Mouse (Mus musculus) heart, embryonic 10.5 days (tissue): Measurements from ENCODE around the gene Eef2k. TPM values are rescaled to one million over a fixed set of nuclear protein-coding genes. Genes with fewer than 3 reads are reported as not detected.

ENCODE experiments used
- DNase-seq: peaks from one replicate; pipeline ENCODE4 v3.0.0-alpha.2; 2017; ENCODE audit warnings: low spot score
- H3K27ac ChIP-seq: fragments of 300-500 bp; sonication (generic); 2 replicates; pipeline ENCODE4 v1.5.1; 2016; ENCODE audit warnings: mild to moderate bottlenecking
- H3K27me3 ChIP-seq: fragments of 300-500 bp; sonication (generic); 2 replicates; pipeline ENCODE4 v1.6.1; 2016; ENCODE audit warnings: mild to moderate bottlenecking; ENCODE audit not compliant: poor library complexity, insufficient read depth, severe bottlenecking
- H3K36me3 ChIP-seq: fragments of 300-500 bp; sonication (generic); 2 replicates; pipeline ENCODE4 v1.6.1; 2016; ENCODE audit warnings: mild to moderate bottlenecking, moderate library complexity
- H3K4me1 ChIP-seq: fragments of 300-500 bp; sonication (generic); 2 replicates; pipeline ENCODE4 v1.6.1; 2016; ENCODE audit warnings: mild to moderate bottlenecking
- H3K4me3 ChIP-seq: fragments of 300-500 bp; sonication (generic); 2 replicates; pipeline ENCODE4 v1.5.1; 2016; ENCODE audit warnings: mild to moderate bottlenecking, moderate library complexity
- H3K9me3 ChIP-seq: fragments of 300-500 bp; sonication (generic); 2 replicates; pipeline ENCODE4 v1.6.1; 2016; ENCODE audit warnings: mild to moderate bottlenecking, moderate library complexity
- WGBS: fragments of 180-500 bp; shearing (Covaris S2); methylation state at CpG from one replicate; pipeline ENCODE4 v1.1.7; 2016; 5-methylcytosine and 5-hydroxymethylcytosine counted together
- polyA plus RNA-seq: library from polyadenylated mRNA; unstranded; fragments of >200 nt; fragmentation: Nextera tagmentation; extraction: Ambion mirVana; gene quantifications from 2 replicates; pipeline ENCODE4 v1.2.1, GENCODE M21; 2016

The Eef2k gene
- polyA plus RNA-seq, 1 experiment from 2014 or later, result 17.3 TPM

GRCm38 (mm10) chr7:120859854-120860253 is 17.2 kb downstream of the Eef2k start:
- peak overlapping the region; percentile 78; the same call in 1 of the 2 replicates for H3K27ac ChIP-seq
- DNase-seq, result no peak
- H3K4me3 ChIP-seq, result no peak overlapping the region
- peaks cover 57% of the 10 kb centered on the region for H3K4me1 ChIP-seq
- H3K27me3 ChIP-seq, result no peaks in the 10 kb centered on the region
- no peaks in the 10 kb centered on the region for H3K9me3 ChIP-seq
- 0 out of 2 replicates have a peak, but pooled peaks cover 3% of the 10 kb centered on the region for H3K36me3 ChIP-seq
- 90% methylated on average over 11 of the region's 11 CpGs for WGBS

DNA sequence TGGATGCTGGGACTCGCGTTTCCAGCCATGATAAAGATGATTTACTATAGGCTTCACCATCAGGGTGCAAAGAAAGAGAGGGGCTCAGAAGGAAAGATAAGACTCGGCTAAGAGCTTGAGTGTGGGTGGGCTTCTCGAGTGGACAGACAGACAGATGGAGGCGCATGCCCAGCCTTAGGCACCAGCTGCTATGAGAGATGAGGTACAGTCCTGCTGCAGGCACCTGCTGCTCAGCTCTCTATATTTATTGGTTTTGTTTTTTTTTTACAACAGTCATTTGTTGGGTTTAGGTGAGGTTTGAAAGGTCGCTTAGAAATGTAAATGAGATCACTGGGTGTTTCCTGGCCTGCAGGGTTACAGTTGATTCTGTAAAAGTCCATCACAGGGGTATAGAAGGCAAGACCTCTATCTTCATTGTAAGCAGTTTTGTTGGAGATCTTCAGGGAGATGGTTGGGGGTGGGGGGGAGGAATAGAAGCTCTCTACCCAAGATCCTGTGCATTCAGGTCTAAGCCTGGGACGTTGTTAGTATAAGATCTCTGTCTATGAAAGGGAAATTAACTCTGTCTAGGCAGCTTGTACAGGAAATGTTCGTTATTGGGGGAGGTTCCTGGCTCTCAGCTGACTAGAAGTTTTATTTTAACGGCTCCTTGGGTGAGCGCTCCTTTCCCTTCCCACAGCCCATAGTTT is 18.3 kb downstream of the Eef2k start:
- no peak for DNase-seq
- Histone ChIP-seq H3K4me1 (peaks cover 63% of the 10 kb centered on the region), H3K9me3 (no peaks in the 10 kb centered on the region), H3K27me3 (no peaks in the 10 kb centered on the region), H3K36me3 (0 out of 2 replicates have a peak, but pooled peaks cover 3% of the 10 kb centered on the region), H3K4me3 (no peak overlapping the region), H3K27ac (peak overlapping the region; percentile 78)
- 44% methylated on average over 10 of the region's 10 CpGs for WGBS

DNA sequence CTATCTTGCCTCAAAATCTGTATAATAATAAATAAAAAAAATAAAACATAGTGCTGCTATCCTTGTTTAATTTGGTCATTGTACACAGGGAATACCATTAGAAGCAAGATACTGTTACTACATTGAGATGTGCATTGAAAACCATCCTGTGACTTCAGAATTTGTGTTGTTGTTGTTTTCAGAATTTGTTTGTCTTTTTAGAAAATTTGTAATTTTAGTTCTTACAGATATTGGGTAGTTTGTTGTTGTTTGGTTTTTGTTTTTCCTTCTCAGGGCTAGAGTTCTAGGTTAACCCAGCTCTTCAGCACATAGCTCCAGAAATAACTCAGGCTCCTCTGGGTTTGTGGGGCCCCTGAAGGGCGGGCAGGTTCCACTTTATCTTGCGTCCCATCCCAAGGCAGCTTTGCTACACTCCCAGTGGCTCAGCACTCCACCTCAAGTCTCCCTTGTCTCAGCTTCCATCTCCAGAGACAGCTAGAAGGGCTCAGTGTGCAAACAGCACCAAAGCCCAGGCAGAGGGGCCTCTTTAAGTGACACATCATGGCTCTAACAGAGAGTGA is 18.9 kb downstream of the Eef2k start:
- H3K27me3 ChIP-seq, result no peaks in the 10 kb centered on the region
- H3K9me3 ChIP-seq, result no peaks in the 10 kb centered on the region
- peaks cover 69% of the 10 kb centered on the region for H3K4me1 ChIP-seq
- no peak overlapping the region for H3K4me3 ChIP-seq
- H3K36me3 ChIP-seq, result 0 out of 2 replicates have a peak, but pooled peaks cover 3% of the 10 kb centered on the region
- WGBS, result 20% methylated on average over 2 of the region's 2 CpGs
- peak overlapping the region; percentile 78 for H3K27ac ChIP-seq
- peak; percentile 80 for DNase-seq

DNA sequence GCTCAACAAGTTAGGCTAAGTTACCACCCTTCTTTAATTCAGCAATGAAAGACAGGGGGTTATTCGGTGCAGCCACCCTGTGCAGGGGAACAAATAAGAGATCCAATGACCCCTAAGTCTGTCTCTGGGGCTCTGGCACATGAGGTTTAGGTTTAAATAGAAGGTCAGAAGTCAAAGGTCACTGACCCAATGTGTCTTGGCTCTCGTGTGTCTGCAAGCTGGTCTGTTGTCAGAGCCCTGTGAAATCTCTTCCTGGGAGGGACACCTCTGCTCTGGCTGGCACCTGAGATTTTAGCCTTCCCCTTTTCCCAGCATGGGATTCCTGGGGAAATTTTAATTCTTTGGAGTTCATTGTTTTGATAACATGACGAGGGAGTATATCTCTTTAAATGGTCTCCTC is 19.6 kb downstream of the Eef2k start:
- no peak for DNase-seq
- Histone ChIP-seq H3K4me1 (peaks cover 72% of the 10 kb centered on the region), H3K4me3 (no peak overlapping the region), H3K27ac (peak overlapping the region; percentile 78), H3K27me3 (no peaks in the 10 kb centered on the region), H3K9me3 (no peaks in the 10 kb centered on the region), H3K36me3 (0 out of 2 replicates have a peak, but pooled peaks cover 3% of the 10 kb centered on the region)
- WGBS, result 30% methylated on average over 3 of the region's 3 CpGs

- 56% methylated on average over 7 of the region's 7 CpGs for WGBS
- Histone ChIP-seq H3K27me3 (no peaks in the 10 kb centered on the region), H3K4me3 (no peak overlapping the region), H3K36me3 (0 out of 2 replicates have a peak, but pooled peaks cover 3% of the 10 kb centered on the region), H3K4me1 (peaks cover 72% of the 10 kb centered on the region), H3K27ac (peak overlapping the region; percentile 78), H3K9me3 (no peaks in the 10 kb centered on the region)
- DNase-seq, result no peak
Observed at GRCm38 (mm10) chr7:120862626-120863025, 20.0 kb downstream of the Eef2k start.

DNA sequence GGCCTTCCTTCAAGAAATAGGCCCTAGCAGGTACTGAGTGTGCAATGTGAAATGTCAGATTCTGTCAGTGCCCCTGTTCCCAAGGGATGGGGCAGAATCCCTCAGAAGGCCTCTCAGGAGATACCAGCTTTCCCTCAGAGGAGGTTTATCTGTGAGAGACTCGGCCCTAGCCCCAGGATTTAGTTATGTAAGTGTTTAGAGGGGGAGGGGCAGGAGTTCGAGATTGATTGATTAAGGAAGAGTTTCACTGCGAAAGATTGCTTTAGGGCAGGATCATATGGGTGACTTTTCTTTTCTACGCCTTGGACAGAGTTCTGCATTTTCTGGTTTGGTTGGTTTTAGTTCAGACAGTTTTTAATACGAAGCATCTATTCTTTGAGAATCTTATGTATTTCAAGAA is 20.8 kb downstream of the Eef2k start:
- no peak for DNase-seq
- no peaks in the 10 kb centered on the region for H3K27me3 ChIP-seq
- WGBS, result 39% methylated on average over 5 of the region's 5 CpGs

DNA sequence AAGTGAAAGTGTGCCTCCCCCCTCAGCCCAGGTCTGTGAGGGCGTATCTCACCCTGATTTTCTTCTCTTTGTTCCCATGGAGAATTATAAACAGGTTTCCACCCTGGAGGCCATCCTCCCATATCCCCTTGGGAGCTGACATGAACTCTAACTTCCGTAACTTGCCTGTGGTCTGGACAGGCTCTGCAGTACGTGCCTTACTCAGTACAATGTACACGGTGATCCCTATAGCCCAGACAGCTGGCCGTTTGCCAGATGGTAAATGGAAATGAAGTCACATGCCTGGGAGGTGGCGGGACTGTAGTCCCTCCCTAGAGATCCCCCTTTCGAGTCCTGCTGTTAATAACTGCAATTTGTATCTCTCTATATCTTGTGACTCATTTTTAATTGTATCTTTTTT is 22.5 kb downstream of the Eef2k start:
- DNase-seq, result peak; percentile 95
- Histone ChIP-seq H3K9me3 (no peaks in the 10 kb centered on the region), H3K27ac (peak overlapping the region; percentile 83), H3K36me3 (no peaks in the 10 kb centered on the region), H3K4me1 (peaks cover 80% of the 10 kb centered on the region), H3K4me3 (no peak overlapping the region), H3K27me3 (no peaks in the 10 kb centered on the region)
- 21% methylated on average over 7 of the region's 7 CpGs for WGBS

More for the DNA sequence above, 20.8 kb downstream of the Eef2k start:
- H3K9me3 ChIP-seq, result no peaks in the 10 kb centered on the region
- H3K36me3 ChIP-seq, result no peaks in the 10 kb centered on the region
- peak overlapping the region; percentile 78 for H3K27ac ChIP-seq
- H3K4me1 ChIP-seq, result peaks cover 73% of the 10 kb centered on the region
- no peak overlapping the region for H3K4me3 ChIP-seq

- no peaks in the 10 kb centered on the region for H3K27me3 ChIP-seq
- WGBS, result 47% methylated on average over 4 of the region's 4 CpGs
- no peak overlapping the region for H3K4me3 ChIP-seq
- H3K9me3 ChIP-seq, result no peaks in the 10 kb centered on the region
- H3K4me1 ChIP-seq, result peaks cover 74% of the 10 kb centered on the region
- DNase-seq, result peak; percentile 87
- no peaks in the 10 kb centered on the region for H3K36me3 ChIP-seq
- peak overlapping the region; percentile 83 for H3K27ac ChIP-seq
Observed at GRCm38 (mm10) chr7:120865832-120866231, 23.2 kb downstream of the Eef2k start.

DNA sequence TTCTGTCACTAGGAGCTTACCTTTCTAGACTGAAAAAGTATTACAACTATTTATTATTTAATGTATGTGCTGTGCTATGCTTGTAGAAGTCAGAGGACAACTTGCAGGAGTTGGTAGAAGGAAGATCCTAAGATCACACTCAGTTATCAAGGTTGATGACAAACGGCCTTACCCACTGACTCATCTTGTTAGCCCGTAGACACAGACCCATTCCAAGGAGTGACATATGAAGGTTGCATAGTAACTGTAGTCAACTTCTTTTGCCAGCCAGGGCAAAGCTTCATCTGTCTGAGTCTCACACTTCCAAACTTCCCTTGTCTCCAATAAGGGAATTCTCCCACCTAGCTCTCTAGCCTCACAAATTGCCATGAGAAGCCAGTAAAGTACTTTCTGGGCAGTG is 24.1 kb downstream of the Eef2k start:
- DNase-seq, result no peak
- H3K27me3 ChIP-seq, result no peaks in the 10 kb centered on the region
- no peaks in the 10 kb centered on the region for H3K36me3 ChIP-seq
- no peaks in the 10 kb centered on the region for H3K9me3 ChIP-seq
- peaks cover 69% of the 10 kb centered on the region for H3K4me1 ChIP-seq
- no peak overlapping the region for H3K4me3 ChIP-seq
- peak overlapping the region; percentile 83 for H3K27ac ChIP-seq
- WGBS, result 46% methylated on average over 2 of the region's 2 CpGs

GRCm38 (mm10) chr7:120867720-120868119 is 25.1 kb downstream of the Eef2k start:
- WGBS, result 79% methylated on average over 1 of the region's 1 CpGs
- H3K4me1 ChIP-seq, result peaks cover 58% of the 10 kb centered on the region
- no peaks in the 10 kb centered on the region for H3K9me3 ChIP-seq
- H3K36me3 ChIP-seq, result no peaks in the 10 kb centered on the region
- no peak for DNase-seq
- no peak overlapping the region for H3K4me3 ChIP-seq
- H3K27me3 ChIP-seq, result no peaks in the 10 kb centered on the region
- H3K27ac ChIP-seq, result peak overlapping the region; percentile 60; the same call in 1 of the 2 replicates

GRCm38 (mm10) chr7:120869883-120870282 is 27.3 kb downstream of the Eef2k start:
- H3K27ac ChIP-seq, result no peak overlapping the region
- no peak for DNase-seq
- H3K36me3 ChIP-seq, result no peaks in the 10 kb centered on the region
- WGBS, result 69% methylated on average over 5 of the region's 5 CpGs
- peaks cover 38% of the 10 kb centered on the region for H3K4me1 ChIP-seq
- no peak overlapping the region for H3K4me3 ChIP-seq
- H3K9me3 ChIP-seq, result no peaks in the 10 kb centered on the region
- H3K27me3 ChIP-seq, result no peaks in the 10 kb centered on the region

GRCm38 (mm10) chr7:120870431-120871008 is 27.9 kb downstream of the Eef2k start:
- WGBS, result 63% methylated on average over 5 of the region's 5 CpGs
- peak overlapping the region; percentile 6; the same call in 1 of the 2 replicates for H3K27ac ChIP-seq
- H3K4me3 ChIP-seq, result no peak overlapping the region
- no peaks in the 10 kb centered on the region for H3K9me3 ChIP-seq
- H3K4me1 ChIP-seq, result peaks cover 38% of the 10 kb centered on the region
- no peaks in the 10 kb centered on the region for H3K27me3 ChIP-seq
- DNase-seq, result no peak
- H3K36me3 ChIP-seq, result no peaks in the 10 kb centered on the region

DNA sequence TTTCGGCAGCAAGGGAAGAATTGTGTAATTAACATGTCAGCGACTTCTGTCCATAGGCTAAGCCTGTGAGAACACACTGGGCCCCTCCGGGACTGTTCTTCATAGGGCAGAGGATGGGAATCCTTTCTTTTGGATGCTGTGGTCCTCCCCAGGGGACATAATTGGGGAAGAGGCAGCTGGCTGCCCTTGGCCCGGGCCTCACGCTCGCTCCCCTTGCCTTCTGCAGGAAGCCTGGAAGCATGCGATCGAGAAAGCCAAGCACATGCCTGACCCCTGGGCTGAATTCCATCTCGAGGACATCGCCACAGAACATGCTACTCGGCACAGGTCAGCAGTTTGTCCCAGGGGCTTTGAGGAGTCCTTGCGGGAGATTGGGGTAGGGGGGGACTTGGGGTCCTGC is 30.5 kb downstream of the Eef2k start:
- Histone ChIP-seq H3K9me3 (no peaks in the 10 kb centered on the region), H3K27me3 (no peaks in the 10 kb centered on the region), H3K4me3 (no peak overlapping the region), H3K36me3 (no peaks in the 10 kb centered on the region), H3K27ac (peak overlapping the region; percentile 56; the same call in 1 of the 2 replicates), H3K4me1 (peaks cover 29% of the 10 kb centered on the region)
- no peak for DNase-seq
- WGBS, result 86% methylated on average over 12 of the region's 12 CpGs
